Comparison of ENCODE assay signal across 8 mouse cellular contexts in genomic region chr17:67837351-67838090, GRCm38 (mm10).
A peak's percentile ranks its signal among the peaks of the same experiment; 100 is the strongest.
DNase-seq lines count a peak whose midpoint lies in the region; ATAC-seq lines count a peak whose summit lies in the region.

No protein-coding gene starts in this region.

- H3K4me3 ChIP-seq in heart, embryonic 12.5 days: no peak overlapping the region
- H3K4me3 ChIP-seq in embryonic facial prominence, embryonic 10.5 days: no peak overlapping the region
- no peak overlapping the region for H3K4me3 ChIP-seq in midbrain, embryonic 14.5 days (replicated peaks; ENCODE audit: low read depth, low read length)

- peaks cover 6% of the 10 kb centered on the region for H3K9me3 ChIP-seq in heart, embryonic 12.5 days (replicated peaks)
- peaks cover 7% of the 10 kb centered on the region; the same call in 1 of the 2 replicates for H3K9me3 ChIP-seq in embryonic facial prominence, embryonic 10.5 days
- no peaks in the 10 kb centered on the region for H3K9me3 ChIP-seq in midbrain, embryonic 14.5 days (ENCODE audit: control insufficient read depth, low read length)

- no peak overlapping the region for H3K4me2 ChIP-seq in heart, embryonic 12.5 days
- H3K4me2 ChIP-seq in midbrain, embryonic 14.5 days (ENCODE audit: low read length): no peak overlapping the region

- intact Hi-C loops in left cerebral cortex, postnatal 4 days (cut with DNase I): no loop called here

- H3K4me1 ChIP-seq in heart, embryonic 12.5 days (replicated peaks): no peaks in the 10 kb centered on the region
- no peaks in the 10 kb centered on the region for H3K4me1 ChIP-seq in embryonic facial prominence, embryonic 10.5 days
- H3K4me1 ChIP-seq in midbrain, embryonic 14.5 days (ENCODE audit: control insufficient read depth, insufficient read depth, low read length): no peaks in the 10 kb centered on the region

- peak; percentile 92 for DNase-seq in heart, adult 11 months
- DNase-seq in embryonic facial prominence, embryonic 10.5 days (ENCODE audit: low spot score): peak; percentile 72
- DNase-seq in heart, adult 8-10 months (ENCODE audit: low spot score): peak; percentile 51
- DNase-seq in kidney, adult 8-10 months: peak; percentile 77
- DNase-seq in left cerebral cortex, postnatal 4 days: peak; percentile 70
- peak; percentile 92 for DNase-seq in midbrain, embryonic 14.5 days
- peak; percentile 32 for DNase-seq in telencephalon, adult 2 months (ENCODE audit: low read depth, low spot score)

- no peaks in the 10 kb centered on the region for H3K27me3 ChIP-seq in heart, embryonic 12.5 days (replicated peaks)
- H3K27me3 ChIP-seq in embryonic facial prominence, embryonic 10.5 days (replicated peaks; ENCODE audit: low read depth, poor library complexity, severe bottlenecking): no peaks in the 10 kb centered on the region
- no peaks in the 10 kb centered on the region for H3K27me3 ChIP-seq in midbrain, embryonic 14.5 days (ENCODE audit: control insufficient read depth, insufficient read depth, low read length)

- H3K36me3 ChIP-seq in heart, embryonic 12.5 days: peaks cover 9% of the 10 kb centered on the region; the same call in 1 of the 2 replicates
- H3K36me3 ChIP-seq in embryonic facial prominence, embryonic 10.5 days (replicated peaks): peaks cover 7% of the 10 kb centered on the region
- H3K36me3 ChIP-seq in midbrain, embryonic 14.5 days (ENCODE audit: control insufficient read depth, insufficient read depth, low read length): no peaks in the 10 kb centered on the region

- no peak overlapping the region for H3K27ac ChIP-seq in heart, embryonic 12.5 days (ENCODE audit: poor library complexity, severe bottlenecking)
- H3K27ac ChIP-seq in embryonic facial prominence, embryonic 10.5 days (replicated peaks): no peak overlapping the region
- H3K27ac ChIP-seq in midbrain, embryonic 14.5 days (replicated peaks; ENCODE audit: low read depth, low read length): no peak overlapping the region

- 56% methylated on average over 17 of the region's 17 CpGs for WGBS in heart, embryonic 12.5 days
- 61% methylated on average over 17 of the region's 17 CpGs for WGBS in embryonic facial prominence, embryonic 10.5 days
- 56% methylated on average over 17 of the region's 17 CpGs for WGBS in midbrain, embryonic 14.5 days

- no peak for ATAC-seq in heart, embryonic 12.5 days (ENCODE audit: insufficient number of reproducible peaks, low FRiP score)
- peak; percentile 64 for ATAC-seq in midbrain, embryonic 14.5 days (ENCODE audit: low FRiP score, low TSS enrichment)

- no peak overlapping the region for H3K9ac ChIP-seq in heart, embryonic 12.5 days
- no peak overlapping the region for H3K9ac ChIP-seq in midbrain, embryonic 14.5 days (replicated peaks; ENCODE audit: low read length)

Comparison
In these comparisons a context has a peak if more than half of its experiments do, and no peak if none do; other contexts are left out.
1. DNase-seq: peak in every context shown above with its lines; median percentile 92 in heart, adult 11 months; 92 in midbrain, embryonic 14.5 days; 77 in kidney, adult 8-10 months; 72 in embryonic facial prominence, embryonic 10.5 days; 70 in left cerebral cortex, postnatal 4 days; 51 in heart, adult 8-10 months; 32 in telencephalon, adult 2 months.